Mouse (Mus musculus) C2C12 (cell line): ENCODE results near the gene Recql5.
"Not testable (repeated sequence)": the region's sequence is repeated elsewhere in the genome, so short reads cannot be mapped to it uniquely, and the experiment has no call there.

ENCODE experiments used
- CTCF ChIP-seq: IDR thresholded peaks from one replicate; pipeline ENCODE4 v1.5.1; 2011; ENCODE audit not compliant: control insufficient read depth, insufficient read depth, insufficient read length
- MYOD1 ChIP-seq: IDR thresholded peaks from one replicate; pipeline ENCODE4 v1.6.1; 2011; ENCODE audit warnings: low read depth; ENCODE audit not compliant: control insufficient read depth, insufficient read length
- USF1 ChIP-seq: IDR thresholded peaks from one replicate; pipeline ENCODE4 v1.6.1; 2011; ENCODE audit warnings: low read depth, mild to moderate bottlenecking, control low read depth, moderate library complexity

GRCm38 (mm10) chr11:115857146-115857545 lies 76.1 kb downstream of the Recql5 start:
- TF ChIP-seq USF1, CTCF, MYOD1: not testable (repeated sequence)
